Mouse (Mus musculus) embryonic facial prominence, embryonic 12.5 days (tissue): Measurements from ENCODE around the gene Tnp2. TPM values are rescaled to one million over a fixed set of nuclear protein-coding genes. Genes with fewer than 3 reads are reported as not detected.

Experiments
- ATAC-seq: fragments of 200-750 bp; cut with Nextera tagmentation; 2 replicates; pipeline ENCODE4 v1.8.0; 2017; ENCODE audit not compliant: insufficient number of reproducible peaks, insufficient read depth, low FRiP score, low TSS enrichment
- H3K27ac ChIP-seq: fragments of 300-500 bp; sonication (generic); 2 replicates; pipeline ENCODE4 v1.5.1; 2016; ENCODE audit warnings: mild to moderate bottlenecking
- H3K27me3 ChIP-seq: fragments of 300-500 bp; sonication (generic); 2 replicates; pipeline ENCODE4 v1.6.1; 2016; ENCODE audit warnings: mild to moderate bottlenecking, moderate library complexity
- H3K36me3 ChIP-seq: fragments of 300-500 bp; sonication (generic); 2 replicates; pipeline ENCODE4 v1.6.1; 2016; ENCODE audit warnings: mild to moderate bottlenecking
- H3K4me1 ChIP-seq: fragments of 300-500 bp; sonication (generic); 2 replicates; pipeline ENCODE4 v1.6.1; 2016
- H3K4me2 ChIP-seq: fragments of 300-500 bp; sonication (generic); replicated peaks from 2 replicates; pipeline ENCODE4 v1.6.1; 2016; ENCODE audit warnings: mild to moderate bottlenecking, moderate library complexity
- H3K4me3 ChIP-seq: fragments of 300-500 bp; sonication (generic); 2 replicates; pipeline ENCODE4 v1.5.1; 2016; ENCODE audit warnings: mild to moderate bottlenecking
- H3K9ac ChIP-seq: fragments of 300-500 bp; sonication (generic); 2 replicates; pipeline ENCODE4 v1.6.1; 2016; ENCODE audit warnings: mild to moderate bottlenecking, moderate library complexity
- H3K9me3 ChIP-seq: fragments of 300-500 bp; sonication (generic); 2 replicates; pipeline ENCODE4 v1.6.1; 2016; ENCODE audit warnings: mild to moderate bottlenecking, moderate library complexity
- WGBS: fragments of 180-500 bp; shearing (Covaris S2); methylation state at CpG from one replicate; pipeline ENCODE4 v1.1.7; 2016; 5-methylcytosine and 5-hydroxymethylcytosine counted together
- polyA plus RNA-seq: library from polyadenylated mRNA; unstranded; fragments of >200 nt; fragmentation: Nextera tagmentation; extraction: Ambion mirVana; gene quantifications from 2 replicates; pipeline ENCODE4 v1.2.1, GENCODE M21; 2016

Tnp2 gene
- polyA plus RNA-seq, 1 experiment from 2014 or later = not detected

DNA sequence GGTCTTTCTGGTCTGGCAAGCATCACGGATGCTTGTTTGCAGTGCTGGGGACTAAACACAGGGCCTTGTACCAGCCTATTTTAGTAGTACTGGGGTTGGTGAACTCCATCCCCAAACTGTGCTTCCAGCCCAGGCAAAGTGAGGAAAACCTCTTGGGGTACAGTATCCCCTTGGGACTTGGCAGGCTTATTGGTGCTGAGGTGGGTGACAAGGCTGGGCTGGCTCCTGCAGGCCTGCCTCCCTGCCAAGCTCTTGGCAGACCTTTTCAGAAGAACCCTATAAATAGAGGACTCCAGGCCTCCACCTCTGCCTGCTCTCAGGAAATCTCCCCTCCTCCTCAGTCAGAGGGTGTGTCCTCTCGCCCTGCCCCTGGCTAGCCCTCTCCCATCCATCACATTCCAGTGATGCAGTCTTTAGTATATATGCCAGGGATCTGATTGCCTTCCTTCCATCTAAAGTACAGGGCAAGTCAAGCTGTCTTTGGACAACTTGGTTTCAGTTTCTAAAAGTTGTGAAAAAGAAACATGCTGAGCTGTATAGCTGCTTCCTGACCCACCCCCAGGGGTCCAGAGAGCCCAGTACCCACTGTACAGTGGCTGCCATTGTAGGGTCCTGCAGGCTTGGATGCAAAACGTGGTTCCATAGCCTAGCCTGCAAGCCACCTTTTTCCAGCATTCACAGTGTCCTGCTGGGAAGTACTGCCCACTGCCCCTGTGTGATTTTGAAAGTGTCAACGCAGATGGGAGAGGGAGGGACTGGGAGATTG, 1.5 kb downstream of the Tnp2 start:
- Histone ChIP-seq H3K4me3 (no peak overlapping the region), H3K27ac (no peak overlapping the region), H3K4me2 (no peak overlapping the region), H3K9ac (no peak overlapping the region), H3K27me3 (0 out of 2 replicates have a peak, but pooled peaks cover 4% of the 10 kb centered on the region), H3K36me3 (no peaks in the 10 kb centered on the region), H3K9me3 (no peaks in the 10 kb centered on the region), H3K4me1 (peaks cover 19% of the 10 kb centered on the region)
- ATAC-seq = no peak
- 66% methylated on average over 4 of the region's 4 CpGs for WGBS

DNA sequence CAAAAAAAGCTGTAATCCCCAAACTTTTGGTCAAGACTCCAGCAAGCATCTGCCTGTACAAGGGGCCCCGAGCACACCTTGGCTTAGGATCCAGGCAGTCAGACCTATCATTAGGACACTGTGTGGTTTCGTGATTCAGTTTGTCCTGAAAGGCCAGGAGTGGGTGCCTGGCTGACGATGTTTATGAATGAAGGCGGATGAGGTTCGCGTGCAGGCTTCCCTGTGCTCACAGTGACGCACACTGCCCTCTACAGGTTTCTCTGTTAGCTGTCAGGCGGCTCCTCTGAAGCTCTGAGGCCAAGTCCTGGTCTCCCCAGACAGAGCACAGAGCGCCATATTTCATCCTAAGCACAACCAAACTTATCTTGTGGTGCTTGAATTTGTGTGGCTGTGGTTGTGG, 2.2 kb downstream of the Tnp2 start:
- ATAC-seq = no peak
- Histone ChIP-seq H3K4me3 (peak overlapping the region; percentile 52), H3K9ac (peak overlapping the region; percentile 79), H3K36me3 (no peaks in the 10 kb centered on the region), H3K4me2 (peak overlapping the region; percentile 98), H3K27ac (peak overlapping the region; percentile 98), H3K9me3 (no peaks in the 10 kb centered on the region), H3K27me3 (no peaks in the 10 kb centered on the region), H3K4me1 (peaks cover 25% of the 10 kb centered on the region)
- WGBS = 3% methylated on average over 9 of the region's 9 CpGs

DNA sequence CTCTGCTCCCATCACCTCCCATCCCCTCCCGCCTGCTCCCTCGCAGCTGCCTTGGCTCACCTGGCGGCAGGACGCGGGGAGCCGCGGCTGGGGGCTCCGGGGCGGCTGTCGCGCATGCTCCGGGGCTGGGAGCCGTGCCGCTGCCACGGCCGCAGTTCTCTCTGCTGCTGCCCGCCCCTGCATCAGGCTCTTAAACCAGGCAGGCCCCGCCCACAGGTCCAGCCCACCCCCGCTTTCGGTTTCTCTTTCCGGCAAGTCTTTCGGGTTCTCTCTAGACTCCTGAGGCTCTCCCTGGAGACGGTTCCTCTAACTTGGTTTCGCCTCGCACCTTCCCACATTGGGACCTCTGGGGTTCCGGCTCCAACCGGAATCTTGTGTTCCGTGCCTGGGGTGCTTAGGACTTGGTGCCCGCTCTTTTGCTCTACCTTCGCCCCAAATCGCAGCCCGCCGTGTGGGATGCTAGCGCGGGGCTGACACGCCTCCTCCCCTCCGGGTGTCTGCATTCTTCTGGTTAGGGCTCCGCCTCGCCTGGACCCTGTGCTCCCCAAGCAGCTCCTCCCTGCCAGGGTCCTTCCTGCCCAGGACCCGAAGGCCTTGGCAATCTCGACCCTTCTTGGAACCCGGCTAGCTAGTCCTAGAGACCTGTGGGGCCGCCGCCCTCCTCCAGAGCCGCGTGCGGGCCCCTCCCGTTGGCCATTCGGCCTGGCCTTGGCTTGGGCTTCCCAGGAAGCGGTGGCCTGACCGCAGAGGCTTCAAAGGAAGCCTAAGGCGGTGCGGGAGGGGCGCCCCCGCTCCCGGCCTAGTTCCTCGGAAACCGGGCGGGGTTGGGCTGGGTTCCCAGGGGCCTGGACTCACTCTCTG, 2.9 kb downstream of the Tnp2 start, which contains the start of gene Socs1:
Socs1 (minus strand) TSS at position 166 of the 861 bp plus-strand sequence.
- Histone ChIP-seq H3K9ac (peak within 1 kb of the TSS; percentile 79), H3K36me3 (no peaks in the 10 kb centered on the region), H3K27me3 (no peaks in the 10 kb centered on the region), H3K4me1 (peaks cover 30% of the 10 kb centered on the region), H3K27ac (peak within 1 kb of the TSS; percentile 98), H3K4me3 (peak within 1 kb of the TSS; percentile 52), H3K9me3 (no peaks in the 10 kb centered on the region), H3K4me2 (peak within 1 kb of the TSS; percentile 98)
- WGBS = under 1% methylated on average over 59 of the region's 59 CpGs
- ATAC-seq = peak; percentile 85

DNA sequence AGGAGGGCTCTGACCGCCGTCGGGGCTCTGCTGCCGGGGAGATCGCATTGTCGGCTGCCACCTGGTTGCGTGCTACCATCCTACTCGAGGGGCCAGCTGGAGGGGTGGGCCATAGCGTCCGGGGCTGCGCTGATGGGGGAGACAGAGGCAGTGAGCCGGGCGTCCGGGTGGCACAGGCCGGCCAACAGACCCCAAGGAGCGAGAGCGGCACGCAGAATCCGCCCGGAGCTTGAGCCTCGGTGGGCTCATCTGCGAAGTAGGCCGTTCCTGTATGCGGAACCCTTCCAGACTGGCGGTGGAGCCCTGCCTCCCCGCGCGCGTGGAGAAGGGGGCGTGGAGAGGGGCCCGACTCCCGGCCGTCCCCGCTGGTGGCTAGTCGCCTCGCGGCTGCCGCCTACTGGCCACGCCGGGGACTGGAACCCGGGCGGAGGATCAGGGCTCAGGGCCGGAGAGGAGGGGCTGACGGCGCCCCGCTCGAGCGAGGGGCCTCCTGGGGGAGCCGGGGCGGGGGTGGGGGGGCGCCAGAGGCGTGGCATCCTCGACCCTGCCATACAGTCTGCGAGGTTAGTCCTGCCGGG, 3.6 kb downstream of the Tnp2 start:
- Histone ChIP-seq H3K27me3 (no peaks in the 10 kb centered on the region), H3K4me3 (peak overlapping the region; percentile 52), H3K4me1 (peaks cover 30% of the 10 kb centered on the region), H3K4me2 (peak overlapping the region; percentile 98), H3K9me3 (no peaks in the 10 kb centered on the region), H3K27ac (peak overlapping the region; percentile 98), H3K9ac (peak overlapping the region; percentile 79), H3K36me3 (no peaks in the 10 kb centered on the region)
- peak; percentile 86 for ATAC-seq
- under 1% methylated on average over 54 of the region's 55 CpGs for WGBS

DNA sequence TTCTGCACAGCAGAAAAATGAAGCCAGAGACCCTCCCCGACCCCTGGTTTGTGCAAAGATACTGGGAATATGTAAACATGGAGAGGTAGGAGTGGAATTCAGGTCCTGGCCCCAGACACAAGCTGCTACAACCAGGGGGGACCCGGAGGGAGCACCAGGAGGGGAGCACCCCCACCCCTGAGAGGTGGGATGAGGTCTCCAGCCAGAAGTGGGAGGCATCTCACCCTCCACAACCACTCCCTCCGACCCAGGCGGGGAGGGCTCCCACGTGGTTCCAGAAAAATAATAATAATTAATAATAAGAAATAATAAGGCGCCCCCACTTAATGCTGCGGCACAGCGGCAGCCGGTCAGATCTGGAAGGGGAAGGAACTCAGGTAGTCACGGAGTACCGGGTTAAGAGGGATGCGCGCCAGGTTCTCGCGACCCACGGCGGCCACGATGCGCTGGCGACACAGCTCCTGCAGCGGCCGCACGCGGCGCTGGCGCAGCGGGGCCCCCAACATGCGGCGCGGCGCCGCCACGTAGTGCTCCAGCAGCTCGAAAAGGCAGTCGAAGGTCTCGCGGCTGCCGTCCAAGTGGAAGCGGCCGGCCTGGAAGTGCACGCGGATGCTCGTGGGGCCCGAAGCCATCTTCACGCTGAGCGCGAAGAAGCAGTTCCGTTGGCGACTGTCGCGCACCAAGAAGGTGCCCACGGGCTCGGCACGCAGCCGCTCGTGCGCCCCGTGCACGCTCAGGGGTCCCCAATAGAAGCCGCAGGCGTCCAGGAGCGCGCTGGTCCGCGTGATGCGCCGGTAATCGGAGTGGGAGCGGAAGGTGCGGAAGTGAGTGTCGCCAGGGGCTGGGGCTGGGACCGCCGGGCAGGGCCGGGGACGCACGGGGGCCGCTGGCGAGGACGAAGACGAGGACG, 4.3 kb downstream of the Tnp2 start:
- no peak for ATAC-seq
- no peaks in the 10 kb centered on the region for H3K9me3 ChIP-seq
- peak overlapping the region; percentile 98 for H3K27ac ChIP-seq
- H3K27me3 ChIP-seq = no peaks in the 10 kb centered on the region
- peak overlapping the region; percentile 52 for H3K4me3 ChIP-seq
- H3K4me2 ChIP-seq = peak overlapping the region; percentile 98
- no peaks in the 10 kb centered on the region for H3K36me3 ChIP-seq
- H3K4me1 ChIP-seq = peaks cover 30% of the 10 kb centered on the region
- 3% methylated on average over 81 of the region's 81 CpGs for WGBS
- H3K9ac ChIP-seq = peak overlapping the region; percentile 79

DNA sequence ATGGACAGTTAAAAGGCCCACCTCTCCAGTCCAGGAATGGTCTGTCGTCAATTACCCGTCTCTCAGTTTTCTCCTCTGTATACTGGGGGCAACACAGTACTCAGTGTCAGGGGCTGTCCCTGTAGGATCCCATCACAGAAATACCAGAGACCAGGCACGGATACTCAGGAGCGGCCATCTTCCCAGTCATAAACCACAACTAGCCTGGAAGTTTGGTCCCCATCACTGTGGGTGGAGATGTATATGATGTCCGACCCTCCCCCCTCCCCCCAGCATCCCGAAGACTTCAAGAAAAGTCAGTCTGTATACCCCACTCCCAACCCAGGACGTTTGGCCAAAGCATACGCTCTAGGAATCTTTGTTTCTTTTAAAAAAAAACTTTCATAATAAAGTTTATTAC, 5.0 kb downstream of the Tnp2 start:
- H3K4me2 ChIP-seq = peak overlapping the region; percentile 98
- no peak for ATAC-seq
- no peaks in the 10 kb centered on the region for H3K36me3 ChIP-seq
- peak overlapping the region; percentile 79; the same call in 1 of the 2 replicates for H3K9ac ChIP-seq
- H3K4me3 ChIP-seq = peak overlapping the region; percentile 52
- no peaks in the 10 kb centered on the region for H3K9me3 ChIP-seq
- H3K27ac ChIP-seq = no peak overlapping the region
- no peaks in the 10 kb centered on the region for H3K27me3 ChIP-seq
- peaks cover 30% of the 10 kb centered on the region for H3K4me1 ChIP-seq
- WGBS = 52% methylated on average over 8 of the region's 8 CpGs

DNA sequence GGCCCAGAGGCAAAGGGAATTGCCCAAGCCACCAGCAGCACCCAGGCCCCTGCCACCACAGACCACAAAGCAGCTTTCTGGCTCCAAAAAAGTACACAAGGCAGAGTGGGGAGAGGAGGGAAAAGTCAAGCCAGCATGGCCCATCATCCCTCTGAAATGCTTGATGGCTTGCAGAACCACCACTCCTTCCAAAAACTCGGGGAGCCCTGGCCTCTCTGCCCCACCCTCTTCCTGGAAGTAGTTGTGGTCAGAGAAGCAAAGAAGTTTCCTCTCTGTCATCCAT, 5.4 kb downstream of the Tnp2 start:
- 35% methylated on average over 1 of the region's 1 CpGs for WGBS
- Histone ChIP-seq H3K4me2 (peak overlapping the region; percentile 98), H3K27me3 (no peaks in the 10 kb centered on the region), H3K27ac (peak overlapping the region; percentile 78; the same call in 1 of the 2 replicates), H3K9ac (0 out of 2 replicates have a peak overlapping the region, but pooled peaks have one; percentile 28), H3K4me1 (peaks cover 30% of the 10 kb centered on the region), H3K36me3 (no peaks in the 10 kb centered on the region), H3K9me3 (no peaks in the 10 kb centered on the region), H3K4me3 (peak overlapping the region; percentile 52)
- no peak for ATAC-seq

DNA sequence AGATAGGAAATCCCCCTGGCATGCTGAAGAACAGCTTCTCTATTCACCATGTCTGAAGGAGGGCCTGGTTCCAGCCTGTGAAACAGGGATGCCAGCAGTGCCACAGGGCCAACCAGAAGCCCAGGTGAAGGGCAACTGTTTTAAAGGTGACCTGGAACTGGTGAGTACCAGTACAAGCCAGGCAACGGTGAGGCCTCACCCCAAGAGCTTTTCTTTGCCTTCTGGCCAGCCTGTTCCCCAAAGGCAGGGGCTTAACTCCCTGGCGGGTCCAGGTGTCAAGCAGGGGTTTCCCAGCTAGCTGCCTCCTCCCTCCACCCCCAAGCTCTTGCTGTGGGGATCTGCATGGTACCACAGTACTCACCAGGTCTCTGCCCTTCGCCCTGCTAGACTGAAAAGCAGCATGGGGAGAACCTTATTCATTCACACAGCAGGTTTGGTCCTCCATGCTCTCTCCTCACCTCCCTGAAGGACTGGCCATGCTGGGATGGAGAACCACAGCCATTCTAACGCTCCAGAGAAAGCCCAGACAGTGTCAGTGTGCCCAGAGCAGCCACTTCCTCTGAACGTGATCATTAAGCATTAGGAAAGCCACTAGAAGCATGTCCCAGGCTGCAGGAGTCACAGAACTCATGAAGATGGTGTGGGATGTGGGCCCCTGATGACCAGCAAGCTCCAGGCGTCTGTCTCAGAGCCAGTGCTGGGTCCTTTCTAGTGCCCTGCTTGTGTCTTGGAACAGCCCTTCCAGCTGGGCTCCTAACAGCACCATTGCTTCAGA, 5.9 kb downstream of the Tnp2 start:
- 41% methylated on average over 6 of the region's 6 CpGs for WGBS
- ATAC-seq = no peak

DNA sequence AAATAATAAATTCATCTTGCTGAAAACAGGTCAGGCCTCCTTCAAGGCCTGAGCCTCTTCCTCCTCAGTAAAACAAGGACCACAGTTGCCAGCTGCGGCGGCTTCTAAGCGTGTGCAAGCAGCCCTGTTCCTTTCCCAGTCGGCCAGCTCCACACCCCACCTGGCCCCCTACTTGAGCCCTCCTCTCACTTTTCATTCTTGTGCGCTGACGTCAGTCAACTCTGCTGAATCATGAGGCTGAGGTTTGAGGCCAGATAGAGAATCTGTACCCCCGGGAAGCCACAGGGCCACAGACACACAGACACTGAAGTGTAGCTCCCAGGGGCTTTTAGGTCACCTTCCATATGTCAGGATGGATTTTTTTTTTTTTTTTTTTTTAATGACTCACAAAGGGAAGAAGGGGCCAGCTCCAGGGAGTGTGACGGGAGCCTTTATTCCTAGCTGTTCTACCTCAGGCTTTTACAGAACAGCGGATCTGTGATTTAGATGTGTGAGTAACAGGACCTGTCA, 6.5 kb downstream of the Tnp2 start:
- no peak for ATAC-seq
- no peak overlapping the region for H3K4me3 ChIP-seq

More for the DNA sequence above, 5.9 kb downstream of the Tnp2 start:
- peak overlapping the region; percentile 52; the same call in 1 of the 2 replicates for H3K4me3 ChIP-seq
- no peaks in the 10 kb centered on the region for H3K9me3 ChIP-seq
- no peaks in the 10 kb centered on the region for H3K27me3 ChIP-seq
- peak overlapping the region; percentile 78 for H3K27ac ChIP-seq
- H3K36me3 ChIP-seq = no peaks in the 10 kb centered on the region
- peak overlapping the region; percentile 98 for H3K4me2 ChIP-seq
- H3K9ac ChIP-seq = 0 out of 2 replicates have a peak overlapping the region, but pooled peaks have one; percentile 28
- peaks cover 30% of the 10 kb centered on the region for H3K4me1 ChIP-seq

DNA sequence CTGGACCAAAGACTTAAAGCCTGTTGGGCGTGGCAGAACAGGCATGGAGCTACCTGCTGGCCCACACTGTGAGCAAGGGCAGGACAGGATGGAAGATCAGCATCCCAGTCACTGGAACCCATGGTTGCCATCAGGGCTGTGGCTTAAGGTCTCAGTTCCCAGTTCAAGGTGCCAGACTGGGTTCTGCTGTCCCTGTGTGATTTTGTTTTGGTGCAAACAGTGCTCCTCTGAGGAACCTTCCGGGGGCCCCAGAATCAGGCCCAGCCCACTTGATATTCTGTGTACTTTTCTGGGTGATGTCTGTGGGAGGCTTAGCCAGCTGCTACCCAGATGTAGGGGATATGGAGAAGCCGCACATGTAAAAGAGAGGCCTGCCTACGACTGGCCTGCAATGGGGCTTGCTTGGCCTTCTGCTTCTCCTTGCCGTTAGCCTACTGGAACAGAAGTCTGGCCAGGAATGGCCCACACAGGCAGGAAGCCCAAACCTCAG, 7.8 kb downstream of the Tnp2 start:
- no peaks in the 10 kb centered on the region for H3K27me3 ChIP-seq
- no peak overlapping the region for H3K4me3 ChIP-seq
- H3K27ac ChIP-seq = peak overlapping the region; percentile 66
- no peak overlapping the region for H3K9ac ChIP-seq
- ATAC-seq = no peak
- H3K4me1 ChIP-seq = peaks cover 30% of the 10 kb centered on the region
- H3K9me3 ChIP-seq = no peaks in the 10 kb centered on the region
- no peak overlapping the region for H3K4me2 ChIP-seq
- H3K36me3 ChIP-seq = no peaks in the 10 kb centered on the region
- WGBS = 60% methylated on average over 5 of the region's 5 CpGs

More for the DNA sequence above, 6.5 kb downstream of the Tnp2 start:
- Histone ChIP-seq H3K4me1 (peaks cover 30% of the 10 kb centered on the region), H3K27me3 (no peaks in the 10 kb centered on the region), H3K9me3 (no peaks in the 10 kb centered on the region), H3K9ac (no peak overlapping the region), H3K27ac (peak overlapping the region; percentile 78), H3K4me2 (peak overlapping the region; percentile 98), H3K36me3 (no peaks in the 10 kb centered on the region)
- 24% methylated on average over 9 of the region's 9 CpGs for WGBS
